Mouse (Mus musculus): ENCODE data around the gene Rufy3.

GRCm38 (mm10) chr5:88595537-88596455, 31.0 kb downstream of the Rufy3 start:
- no peak for TF ChIP-seq POLR2A (IDR thresholded peaks at IDR 0.05; ENCODE audit: borderline replicate concordance, extremely low read depth, low read depth, low read length)
- TF ChIP-seq CTCF (IDR thresholded peaks at IDR 0.05; ENCODE audit: insufficient read depth, low read length) = no peak

All from lung, adult 2 months (tissue).